Mouse (Mus musculus): ENCODE data around the gene Slitrk4. TPM values are rescaled to one million over a fixed set of nuclear protein-coding genes. Genes with fewer than 3 reads are reported as not detected.

Gene Slitrk4
- polyA plus RNA-seq (2015; fragmentation: Nextera tagmentation; extraction: Ambion mirVana) = 8.0 and 9.8 TPM in 2 replicates

- peak within 1 kb of the TSS; percentile 70 for H3K9ac ChIP-seq (ENCODE audit: low read length)
Observed at GRCm38 (mm10) chrX:64276290-64277125, at the start of gene Slitrk4. TSS of gene Slitrk4 (minus strand) at chrX:64276996.

DNA sequence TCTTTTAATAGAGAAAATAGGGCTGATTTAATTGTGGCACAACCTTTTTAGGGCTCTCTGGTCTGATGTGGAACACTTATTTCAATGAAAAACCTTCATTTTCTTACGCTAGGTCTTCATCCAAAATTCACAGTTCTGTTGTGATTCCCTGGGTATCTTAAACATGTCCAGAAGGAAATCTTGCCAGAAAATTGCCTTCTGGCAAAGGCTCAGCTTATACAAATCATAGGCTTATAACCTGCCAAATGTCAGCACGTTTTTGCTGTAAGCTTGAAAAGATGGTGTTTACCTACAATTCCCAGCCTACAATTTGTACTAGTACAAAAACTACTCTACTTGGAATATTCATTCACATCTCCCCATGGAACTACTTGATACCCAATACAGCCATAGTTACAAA, 42.7 kb upstream of the Slitrk4 start:
- H3K4me1 ChIP-seq (ENCODE audit: control insufficient read depth, insufficient read depth, low read length) = no peaks in the 10 kb centered on the region
- H3K9ac ChIP-seq (ENCODE audit: low read length) = no peak overlapping the region
- WGBS = 70% methylated on average over 2 of the region's 2 CpGs
- no peak overlapping the region for H3K27ac ChIP-seq (ENCODE audit: low read length)
- no peaks in the 10 kb centered on the region for H3K36me3 ChIP-seq (ENCODE audit: control insufficient read depth, insufficient read depth)
- H3K4me3 ChIP-seq (ENCODE audit: low read length) = no peak overlapping the region
- no peaks in the 10 kb centered on the region for H3K9me3 ChIP-seq (replicated peaks; ENCODE audit: control insufficient read depth, low read length)
- no peaks in the 10 kb centered on the region for H3K27me3 ChIP-seq (ENCODE audit: control insufficient read depth, insufficient read depth, low read length)
- no peak overlapping the region for H3K4me2 ChIP-seq (ENCODE audit: low read depth, low read length)
- no peak for ATAC-seq (replicated peaks; ENCODE audit: extremely low read depth, insufficient read depth, low FRiP score)

More at GRCm38 (mm10) chrX:64276290-64277125, at the start of gene Slitrk4:
- WGBS = 7% methylated on average over 54 of the region's 54 CpGs
- ATAC-seq (replicated peaks; ENCODE audit: extremely low read depth, insufficient read depth, low FRiP score) = peak; percentile 49; the same call in 1 of the 2 replicates
- peak within 1 kb of the TSS; percentile 63 for H3K4me2 ChIP-seq (ENCODE audit: low read depth, low read length)
- peak within 1 kb of the TSS; percentile 43 for H3K27ac ChIP-seq (ENCODE audit: low read length)
- H3K36me3 ChIP-seq (ENCODE audit: control insufficient read depth, insufficient read depth) = no peaks in the 10 kb centered on the region
- H3K4me3 ChIP-seq (ENCODE audit: low read length) = peak within 1 kb of the TSS; percentile 62
- no peaks in the 10 kb centered on the region for H3K9me3 ChIP-seq (replicated peaks; ENCODE audit: control insufficient read depth, low read length)
- no peaks in the 10 kb centered on the region for H3K4me1 ChIP-seq (ENCODE audit: control insufficient read depth, insufficient read depth, low read length)
- no peaks in the 10 kb centered on the region for H3K27me3 ChIP-seq (ENCODE audit: control insufficient read depth, insufficient read depth, low read length)

GRCm38 (mm10) chrX:64277991-64278301, 1.1 kb upstream of the Slitrk4 start:
- ATAC-seq (replicated peaks; ENCODE audit: extremely low read depth, insufficient read depth, low FRiP score) = no peak
- WGBS = 16% methylated on average over 5 of the region's 6 CpGs
- H3K27ac ChIP-seq (ENCODE audit: low read length) = no peak overlapping the region
- no peaks in the 10 kb centered on the region for H3K27me3 ChIP-seq (ENCODE audit: control insufficient read depth, insufficient read depth, low read length)
- no peaks in the 10 kb centered on the region for H3K9me3 ChIP-seq (replicated peaks; ENCODE audit: control insufficient read depth, low read length)
- H3K4me2 ChIP-seq (ENCODE audit: low read depth, low read length) = peak overlapping the region; percentile 63
- no peak overlapping the region; the same call in 1 of the 2 replicates for H3K9ac ChIP-seq (ENCODE audit: low read length)
- peak overlapping the region; percentile 62 for H3K4me3 ChIP-seq (ENCODE audit: low read length)
- H3K4me1 ChIP-seq (ENCODE audit: control insufficient read depth, insufficient read depth, low read length) = no peaks in the 10 kb centered on the region
- no peaks in the 10 kb centered on the region for H3K36me3 ChIP-seq (ENCODE audit: control insufficient read depth, insufficient read depth)

DNA sequence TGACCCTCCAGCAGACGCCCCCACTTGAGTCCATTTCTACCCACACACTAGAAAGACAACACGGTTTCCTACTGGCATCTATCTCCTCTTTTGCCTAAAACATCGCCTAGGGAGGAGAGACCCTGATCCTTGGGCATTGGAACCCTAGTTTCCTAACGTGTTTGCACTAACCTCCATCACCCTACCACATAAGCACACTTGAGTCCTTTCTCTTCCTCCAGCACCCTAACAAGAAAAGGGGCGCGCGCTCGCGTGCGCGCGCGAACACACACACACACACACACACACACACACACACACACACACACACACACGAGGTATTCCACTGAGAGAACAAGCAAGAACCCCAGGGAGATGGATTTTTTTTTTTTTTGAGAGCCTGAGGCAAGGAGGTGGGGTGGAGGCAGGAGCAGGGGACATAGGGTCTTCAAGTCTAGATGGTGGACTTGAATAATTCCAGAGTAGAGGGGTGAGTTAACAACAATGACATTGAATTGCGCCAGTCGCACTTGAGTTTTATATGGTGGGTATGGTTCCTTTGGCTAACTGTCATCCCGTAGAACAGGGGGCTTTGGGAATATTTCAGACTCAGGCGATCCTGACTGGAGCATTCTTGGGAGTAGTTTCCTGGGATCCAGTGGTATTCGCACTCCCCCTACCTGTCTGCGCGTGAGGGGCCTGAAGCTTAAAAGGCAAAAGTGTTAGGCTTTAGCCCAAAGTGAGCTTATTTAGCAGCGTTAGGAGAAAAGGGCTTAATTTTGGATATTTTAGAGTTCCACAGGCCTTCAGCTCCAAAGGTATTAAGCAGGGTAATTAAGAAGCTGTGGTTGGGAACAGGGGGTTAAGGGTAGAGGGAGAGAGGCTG, 562 bp upstream of the Slitrk4 start:
- ATAC-seq (replicated peaks; ENCODE audit: extremely low read depth, insufficient read depth, low FRiP score) = no peak
- no peaks in the 10 kb centered on the region for H3K36me3 ChIP-seq (ENCODE audit: control insufficient read depth, insufficient read depth)
- no peaks in the 10 kb centered on the region for H3K27me3 ChIP-seq (ENCODE audit: control insufficient read depth, insufficient read depth, low read length)
- H3K4me3 ChIP-seq (ENCODE audit: low read length) = peak overlapping the region; percentile 62
- no peaks in the 10 kb centered on the region for H3K9me3 ChIP-seq (replicated peaks; ENCODE audit: control insufficient read depth, low read length)
- peak overlapping the region; percentile 43 for H3K9ac ChIP-seq (ENCODE audit: low read length)
- H3K4me1 ChIP-seq (ENCODE audit: control insufficient read depth, insufficient read depth, low read length) = no peaks in the 10 kb centered on the region
- peak overlapping the region; percentile 63 for H3K4me2 ChIP-seq (ENCODE audit: low read depth, low read length)
- H3K27ac ChIP-seq (ENCODE audit: low read length) = peak overlapping the region; percentile 27; the same call in 1 of the 2 replicates
- 16% methylated on average over 22 of the region's 22 CpGs for WGBS

DNA sequence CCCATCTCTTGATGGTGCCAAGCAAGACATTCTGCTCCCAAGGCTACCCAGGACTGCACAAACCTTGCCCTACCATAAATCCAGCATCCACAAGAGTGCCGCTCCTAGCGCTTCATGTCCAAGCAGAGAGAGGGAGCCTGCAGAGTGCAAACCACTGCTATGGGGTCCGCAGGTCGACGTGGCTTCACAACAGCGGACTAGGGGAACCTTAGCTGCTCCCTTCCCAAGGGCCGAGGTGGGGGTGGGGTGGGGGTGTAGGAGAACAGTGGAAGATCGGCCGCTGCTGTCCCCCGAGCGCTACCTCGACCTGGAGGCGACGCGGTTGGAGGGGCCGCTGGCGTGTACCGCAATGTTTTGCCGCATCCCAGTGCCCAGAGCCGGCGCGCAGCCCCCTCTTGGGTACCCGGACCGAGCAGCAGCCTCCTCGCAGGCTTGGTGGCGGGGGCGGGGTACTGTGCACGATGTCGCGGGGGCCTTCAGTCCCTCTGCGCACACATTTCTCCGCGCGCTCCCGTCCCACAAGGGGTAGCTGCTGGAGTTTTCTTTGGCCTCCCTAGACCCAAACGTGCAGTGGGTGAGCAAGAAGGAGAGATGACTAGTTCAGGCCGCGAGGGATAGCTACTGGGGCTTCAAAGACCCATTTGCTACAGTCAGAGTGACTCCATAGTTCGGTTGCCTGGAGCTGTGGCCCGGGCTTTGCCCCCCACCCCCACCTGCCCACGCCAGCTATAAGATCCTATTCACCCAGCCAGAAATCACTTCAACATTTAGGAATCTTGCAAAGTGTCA, 1.1 kb downstream of the Slitrk4 start:
- peak overlapping the region; percentile 43 for H3K27ac ChIP-seq (ENCODE audit: low read length)
- H3K9me3 ChIP-seq (replicated peaks; ENCODE audit: control insufficient read depth, low read length) = no peaks in the 10 kb centered on the region
- peak overlapping the region; percentile 63 for H3K4me2 ChIP-seq (ENCODE audit: low read depth, low read length)
- peak overlapping the region; percentile 62 for H3K4me3 ChIP-seq (ENCODE audit: low read length)
- H3K9ac ChIP-seq (ENCODE audit: low read length) = peak overlapping the region; percentile 70
- no peaks in the 10 kb centered on the region for H3K27me3 ChIP-seq (ENCODE audit: control insufficient read depth, insufficient read depth, low read length)
- ATAC-seq (replicated peaks; ENCODE audit: extremely low read depth, insufficient read depth, low FRiP score) = peak; percentile 58
- H3K4me1 ChIP-seq (ENCODE audit: control insufficient read depth, insufficient read depth, low read length) = no peaks in the 10 kb centered on the region
- H3K36me3 ChIP-seq (ENCODE audit: control insufficient read depth, insufficient read depth) = no peaks in the 10 kb centered on the region
- WGBS = 9% methylated on average over 40 of the region's 41 CpGs

DNA sequence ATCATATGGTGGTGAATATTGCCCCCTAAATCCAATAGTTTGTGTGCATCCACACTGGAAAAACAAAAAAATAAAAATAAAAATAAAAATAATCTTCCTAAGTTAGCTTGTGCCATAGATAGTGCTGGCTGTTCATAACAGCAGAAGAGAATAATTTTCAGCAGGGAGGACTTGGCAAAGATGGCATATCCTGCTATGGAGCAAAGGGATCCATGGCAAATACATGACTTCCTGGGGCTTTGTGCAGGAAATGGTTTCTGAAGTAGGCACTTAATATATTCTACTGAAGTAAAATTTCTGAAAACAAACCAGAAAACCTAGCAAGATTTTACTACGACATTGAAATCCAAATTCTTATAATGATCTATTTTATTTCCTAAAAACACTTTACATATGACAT, 13.3 kb downstream of the Slitrk4 start:
- Histone ChIP-seq H3K4me3 (ENCODE audit: low read length) (no peak overlapping the region), H3K27ac (ENCODE audit: low read length) (no peak overlapping the region), H3K9ac (ENCODE audit: low read length) (no peak overlapping the region), H3K36me3 (ENCODE audit: control insufficient read depth, insufficient read depth) (no peaks in the 10 kb centered on the region), H3K27me3 (ENCODE audit: control insufficient read depth, insufficient read depth, low read length) (no peaks in the 10 kb centered on the region), H3K4me2 (ENCODE audit: low read depth, low read length) (no peak overlapping the region), H3K9me3 (replicated peaks; ENCODE audit: control insufficient read depth, low read length) (no peaks in the 10 kb centered on the region), H3K4me1 (ENCODE audit: control insufficient read depth, insufficient read depth, low read length) (no peaks in the 10 kb centered on the region)
- WGBS = 87% methylated on average over 1 of the region's 1 CpGs
- no peak for ATAC-seq (replicated peaks; ENCODE audit: extremely low read depth, insufficient read depth, low FRiP score)

Other genes starting within 250 kb of the Slitrk4 start
- not detected in 2 replicates for gene Gm6760, start 124.8 kb downstream of the Slitrk4 start, polyA plus RNA-seq (2015; fragmentation: Nextera tagmentation; extraction: Ambion mirVana)
- not detected in 2 replicates for gene 3830417A13Rik, start 103.4 kb downstream of the Slitrk4 start, polyA plus RNA-seq (2015; fragmentation: Nextera tagmentation; extraction: Ambion mirVana)